Mouse (Mus musculus) kidney, postnatal 25 days (tissue): ENCODE results near the gene Nr1d2.
A peak's percentile ranks its signal among the peaks of the same experiment; 100 is the strongest.
"Not testable (repeated sequence)": the region's sequence is repeated elsewhere in the genome, so short reads cannot be mapped to it uniquely, and the experiment has no call there.

Experiments used
- DNase-seq, 2 experiments: peaks; one replicate each; pipeline ENCODE4 v3.0.0; 2021; ENCODE audit warnings: mixed read lengths in 2 of 2

Gene Nr1d2

GRCm38 (mm10) chr14:18238750-18239731 is at the start of gene Nr1d2:
TSS of gene Nr1d2 (minus strand) at chr14:18239127.
- peak; percentile 100 for DNase-seq

- DNase-seq = no peak
Observed at GRCm38 (mm10) chr14:18287391-18287790, 48.5 kb upstream of the Nr1d2 start.

- DNase-seq = no peak
Observed at GRCm38 (mm10) chr14:18286441-18286840, 47.5 kb upstream of the Nr1d2 start.

GRCm38 (mm10) chr14:18285476-18285875 is 46.5 kb upstream of the Nr1d2 start:
- DNase-seq = no peak

GRCm38 (mm10) chr14:18284581-18284980 is 45.7 kb upstream of the Nr1d2 start:
- DNase-seq = peak in 1 of 2 experiments; percentile 19

GRCm38 (mm10) chr14:18280375-18280774 is 41.4 kb upstream of the Nr1d2 start:
- no peak for DNase-seq

- no peak for DNase-seq
Observed at GRCm38 (mm10) chr14:18274526-18274925, 35.6 kb upstream of the Nr1d2 start.

- no peak for DNase-seq
Observed at GRCm38 (mm10) chr14:18271666-18272065, 32.7 kb upstream of the Nr1d2 start.

GRCm38 (mm10) chr14:18270529-18271441 is 31.9 kb upstream of the Nr1d2 start, which contains the start of the genes Nkiras1 and Rpl15:
TSS of gene Nkiras1 (plus strand) at chr14:18271136.
TSS of gene Rpl15 (minus strand) at chr14:18271391.
- peak; percentile 99 to 100 for DNase-seq

GRCm38 (mm10) chr14:18269947-18270528 is 31.1 kb upstream of the Nr1d2 start:
- not testable (repeated sequence) for DNase-seq

GRCm38 (mm10) chr14:18263427-18263826 is 24.5 kb upstream of the Nr1d2 start:
- peak; percentile 67 to 68 for DNase-seq

GRCm38 (mm10) chr14:18261203-18261602 is 22.3 kb upstream of the Nr1d2 start:
- DNase-seq = no peak

GRCm38 (mm10) chr14:18242638-18243130 is 3.8 kb upstream of the Nr1d2 start:
- peak in 1 of 2 experiments; percentile 30 for DNase-seq

GRCm38 (mm10) chr14:18241786-18242185 is 2.9 kb upstream of the Nr1d2 start:
- DNase-seq = no peak

GRCm38 (mm10) chr14:18240132-18240531 is 1.2 kb upstream of the Nr1d2 start:
- no peak for DNase-seq

GRCm38 (mm10) chr14:18238131-18238749 is 687 bp downstream of the Nr1d2 start:
- peak; percentile 98 to 99 for DNase-seq

GRCm38 (mm10) chr14:18237381-18237780 is 1.5 kb downstream of the Nr1d2 start:
- no peak for DNase-seq

GRCm38 (mm10) chr14:18236496-18237235 is 2.3 kb downstream of the Nr1d2 start:
- DNase-seq = not testable (repeated sequence)

GRCm38 (mm10) chr14:18233981-18234960 is 4.7 kb downstream of the Nr1d2 start:
- no peak for DNase-seq

GRCm38 (mm10) chr14:18233076-18233475 is 5.9 kb downstream of the Nr1d2 start:
- no peak for DNase-seq
